Mouse (Mus musculus): Measurements from ENCODE around the gene Grsf1.

Gene Grsf1

GRCm38 (mm10) chr5:88634076-88634475 lies 41.9 kb downstream of the Grsf1 start:
- intact Hi-C loops (cut with DNase I): no loop called here

DNA sequence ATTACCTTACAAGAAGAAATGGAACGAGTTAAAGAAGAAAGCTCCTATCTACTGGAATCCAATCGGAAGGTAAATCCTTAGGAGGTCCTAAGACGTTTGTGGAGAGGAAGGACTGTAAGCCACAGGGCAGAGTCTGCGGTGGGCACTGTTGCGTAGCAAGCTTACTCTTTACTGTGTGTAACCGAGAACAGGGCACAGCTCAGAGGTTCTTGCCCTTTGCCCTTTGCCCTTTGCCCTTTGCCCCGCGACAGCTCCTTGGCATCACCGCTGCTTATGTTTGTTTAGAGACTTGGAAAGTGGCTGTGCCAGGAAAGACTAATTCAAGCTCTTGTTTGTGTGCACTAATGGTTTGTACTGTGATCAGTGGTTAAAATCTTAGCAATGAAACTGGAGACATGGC lies 43.5 kb downstream of the Grsf1 start:
- intact Hi-C loops (cut with DNase I): no loop called here

DNA sequence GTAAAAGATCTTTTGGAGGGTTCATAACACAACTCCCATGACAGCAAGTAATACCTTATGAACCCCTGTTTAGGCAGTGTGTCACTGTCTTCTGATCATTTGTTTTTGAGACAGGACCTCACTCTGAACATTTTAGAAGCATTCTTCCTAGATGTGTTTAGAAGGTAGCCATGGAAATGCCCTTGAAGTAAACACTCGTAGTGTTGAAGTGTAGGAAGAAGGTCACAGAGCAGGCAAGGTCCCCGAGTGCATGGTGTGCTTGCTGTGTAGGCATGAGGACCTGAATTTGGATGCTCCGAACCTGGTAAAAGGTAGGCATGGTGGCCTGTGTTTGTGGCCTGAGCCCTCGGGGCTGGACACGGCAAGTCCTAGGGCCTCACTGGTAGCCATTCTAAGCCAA lies 44.4 kb downstream of the Grsf1 start:
- intact Hi-C loops (cut with DNase I): no loop called here

DNA sequence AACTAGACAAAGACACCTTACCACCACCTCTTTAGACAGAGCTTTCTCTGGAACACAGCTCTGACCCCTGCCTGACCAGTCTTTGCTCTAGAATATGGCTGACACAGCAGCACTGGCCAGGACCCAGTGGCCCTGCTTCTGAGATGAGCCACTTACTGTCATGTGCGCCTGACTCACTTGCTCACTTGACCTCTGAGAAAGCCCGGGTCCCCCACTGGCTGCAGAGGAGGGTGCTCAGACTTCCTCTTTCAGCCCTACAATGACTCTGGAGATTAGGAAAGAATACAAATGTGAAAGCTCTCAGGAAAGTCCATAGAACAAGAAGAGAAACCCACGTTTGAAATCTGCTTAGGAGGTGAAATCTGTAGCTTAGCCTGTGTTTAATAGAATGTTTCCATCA lies 45.1 kb downstream of the Grsf1 start:
- intact Hi-C loops (cut with DNase I): no loop called here

DNA sequence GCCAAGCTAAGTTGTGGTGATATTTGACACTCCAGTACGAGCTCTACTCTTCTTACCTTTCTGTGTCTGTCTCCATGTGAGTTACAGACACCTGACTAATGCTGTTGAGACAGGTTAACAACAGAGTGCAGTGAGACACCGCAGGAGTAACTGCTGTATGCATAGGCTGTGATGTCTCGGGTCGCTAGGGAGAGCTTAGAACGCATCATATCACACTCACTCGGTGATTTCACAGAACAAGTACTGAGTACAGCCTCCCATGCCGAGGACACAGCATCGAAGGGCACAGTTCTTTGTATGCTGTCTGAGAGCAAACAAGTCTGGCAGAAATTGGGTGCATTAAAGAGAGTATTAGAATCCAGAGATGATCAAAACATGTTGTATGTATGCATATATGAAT lies 46.0 kb downstream of the Grsf1 start:
- intact Hi-C loops (cut with DNase I): loop anchor here (5.0 kb wide), 1 partner anchor 63 kb away; the partner anchor contains the start of gene Rufy3

DNA sequence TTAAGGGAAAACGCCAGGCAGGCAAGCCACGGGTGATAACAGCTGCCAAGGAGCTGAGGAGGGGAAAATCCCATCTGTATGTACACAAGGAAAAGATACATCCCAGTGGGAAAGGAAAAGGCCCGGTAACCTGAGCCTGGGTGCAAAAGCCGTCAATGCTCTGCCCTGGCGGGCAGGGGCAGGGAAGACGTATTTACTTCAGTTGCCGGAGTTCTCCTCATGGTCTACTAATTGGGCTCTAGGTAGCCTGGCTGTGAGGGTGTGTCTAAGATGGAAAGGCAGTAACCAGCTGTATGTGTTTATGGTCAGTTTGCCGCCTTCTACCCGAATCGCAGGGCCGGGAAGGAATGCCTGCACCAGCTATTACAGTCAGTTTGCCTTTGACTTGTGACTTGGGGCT lies 46.8 kb downstream of the Grsf1 start:
- intact Hi-C loops (cut with DNase I): loop anchor here (5.0 kb wide), 1 partner anchor 62 kb away; the partner anchor contains the start of gene Rufy3

DNA sequence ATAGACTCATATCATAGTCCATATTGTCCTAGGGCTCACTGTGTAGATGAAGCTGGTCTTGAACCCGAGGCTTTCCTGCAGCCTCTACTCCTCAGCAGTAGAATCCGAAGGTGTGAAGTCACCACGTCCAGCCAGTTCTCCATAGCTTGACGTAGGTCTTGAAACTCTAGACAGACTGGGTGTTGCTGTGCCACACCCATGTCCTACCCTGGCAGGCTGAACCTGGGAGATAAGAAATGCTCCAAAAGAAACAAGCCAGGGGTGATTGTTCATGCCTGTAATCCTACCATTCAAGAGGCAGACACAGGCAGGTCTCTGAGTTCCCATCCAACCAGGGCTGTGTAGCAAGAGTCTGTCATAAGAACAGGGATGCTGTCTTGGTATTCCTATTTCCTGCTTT lies 48.4 kb downstream of the Grsf1 start:
- intact Hi-C loops (cut with DNase I): loop anchor here (5.0 kb wide), 1 partner anchor 60 kb away; the partner anchor contains the start of gene Rufy3

DNA sequence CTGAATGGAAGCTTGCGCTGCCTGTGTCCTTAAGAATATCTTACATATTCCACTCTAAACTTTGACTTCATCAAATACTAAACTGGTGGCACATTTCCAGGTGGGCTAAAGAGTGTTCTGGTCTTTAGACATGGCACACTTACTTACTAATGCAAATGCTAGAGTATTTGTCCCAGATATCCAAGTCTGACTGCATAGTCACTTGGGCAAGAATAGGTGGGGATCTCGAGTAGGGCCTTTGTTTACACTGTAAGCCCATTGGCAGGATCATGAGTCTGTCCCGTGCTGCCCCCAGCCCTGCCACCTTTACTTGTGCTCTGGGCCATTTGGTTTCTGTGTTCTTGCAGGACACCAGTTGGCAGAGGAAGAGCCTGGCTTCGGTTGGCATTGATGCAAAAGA lies 59.0 kb downstream of the Grsf1 start:
- intact Hi-C loops (cut with DNase I): no loop called here

DNA sequence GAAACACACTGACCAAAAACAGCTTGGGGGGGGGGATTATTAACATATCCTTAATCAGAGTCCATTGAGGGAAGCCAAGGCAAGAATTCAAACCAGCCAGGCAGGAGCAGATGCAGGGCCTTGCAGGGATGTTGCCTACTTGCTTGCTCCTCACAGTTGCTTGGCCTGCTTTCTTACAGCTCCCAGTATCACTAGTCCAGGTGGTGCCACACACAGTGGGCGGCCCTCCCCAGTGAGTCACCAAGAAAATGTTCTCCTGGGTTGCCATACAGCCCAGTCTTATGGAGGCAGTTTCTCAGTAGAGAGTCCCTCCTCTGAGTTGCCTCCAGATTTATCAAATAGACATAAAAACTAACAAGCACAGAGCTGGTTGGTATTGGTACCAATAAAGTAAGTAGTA lies 61.8 kb downstream of the Grsf1 start:
- intact Hi-C loops (cut with DNase I): no loop called here

Data from adrenal gland (tissue).